Mouse (Mus musculus): ENCODE results near the gene Hmga1b.

DNA sequence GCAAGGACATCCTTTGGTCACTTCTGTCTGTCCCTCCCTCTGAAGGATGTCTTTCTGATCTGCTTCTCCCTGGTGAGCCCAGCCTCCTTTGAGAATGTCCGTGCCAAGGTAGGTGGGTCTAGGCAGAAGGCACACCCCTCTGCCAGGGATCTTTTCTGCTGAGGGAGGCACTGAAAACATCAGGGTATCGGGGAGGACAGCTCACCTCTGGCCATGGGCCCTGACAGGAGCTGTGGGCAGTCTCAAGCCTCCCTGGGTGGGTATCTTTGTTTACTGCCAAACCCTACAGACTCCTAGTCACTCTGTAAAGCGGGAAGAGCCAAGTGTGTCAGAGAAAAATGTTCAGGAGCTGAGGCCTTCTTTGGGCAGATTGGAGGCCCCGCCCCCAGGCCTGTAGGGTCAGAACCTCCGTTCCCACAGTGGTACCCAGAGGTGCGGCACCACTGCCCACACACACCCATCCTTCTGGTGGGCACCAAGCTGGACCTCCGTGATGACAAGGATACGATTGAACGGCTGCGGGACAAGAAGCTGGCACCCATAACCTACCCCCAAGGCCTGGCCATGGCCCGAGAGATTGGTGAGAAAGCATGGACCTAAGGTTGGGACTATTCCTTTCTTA, 39.7 kb upstream of the Hmga1b start:
- TF ChIP-seq CTCF (IDR thresholded peaks at IDR 0.05; ENCODE audit: low read depth) = no peak
- no peak for TF ChIP-seq EP300 (IDR thresholded peaks at IDR 0.05; ENCODE audit: low read depth)

Data from liver, postnatal 0 days (tissue).